Mouse (Mus musculus) intestine, postnatal 0 days (tissue): Measurements from ENCODE around the gene Taf1c. TPM values are rescaled to one million over a fixed set of nuclear protein-coding genes. Genes with fewer than 3 reads are reported as not detected.
A peak's percentile ranks its signal among the peaks of the same experiment; 100 is the strongest.

Experiments
- ATAC-seq: fragments of 200-750 bp; cut with Nextera tagmentation; 2 replicates; pipeline ENCODE4 v1.8.0; 2017; ENCODE audit warnings: mild to moderate bottlenecking, moderate TSS enrichment, moderate library complexity
- H3K27ac ChIP-seq: fragments of 300-500 bp; sonication (generic); 2 replicates; pipeline ENCODE4 v1.5.1; 2014; ENCODE audit warnings: mild to moderate bottlenecking, low read depth, low read length, moderate library complexity
- H3K27me3 ChIP-seq: fragments of 300-500 bp; sonication (generic); replicated peaks from 2 replicates; pipeline ENCODE4 v1.6.1; 2014; ENCODE audit warnings: low read length, mixed read lengths; ENCODE audit not compliant: control insufficient read depth, insufficient read depth
- H3K36me3 ChIP-seq: fragments of 300-500 bp; sonication (generic); 2 replicates; pipeline ENCODE4 v1.6.1; 2014; ENCODE audit warnings: mild to moderate bottlenecking, moderate library complexity; ENCODE audit not compliant: control insufficient read depth, insufficient read depth
- H3K4me1 ChIP-seq: fragments of 300-500 bp; sonication (generic); replicated peaks from 2 replicates; pipeline ENCODE4 v1.6.1; 2014; ENCODE audit warnings: antibody characterized with exemption, low read length, mixed read lengths; ENCODE audit not compliant: control insufficient read depth, insufficient read depth
- H3K4me2 ChIP-seq: fragments of 300-500 bp; sonication (generic); replicated peaks from 2 replicates; pipeline ENCODE4 v1.6.1; 2014; ENCODE audit warnings: low read depth, mild to moderate bottlenecking, moderate library complexity
- H3K4me3 ChIP-seq: fragments of 300-500 bp; sonication (generic); 2 replicates; pipeline ENCODE4 v1.5.1; 2014; ENCODE audit warnings: low read depth, low read length
- H3K9ac ChIP-seq: fragments of 300-500 bp; sonication (generic); 2 replicates; pipeline ENCODE4 v1.6.1; 2014; ENCODE audit warnings: mild to moderate bottlenecking, low read depth, low read length
- H3K9me3 ChIP-seq: fragments of 300-500 bp; sonication (generic); 2 replicates; pipeline ENCODE4 v1.6.1; 2016; ENCODE audit warnings: mixed run types; ENCODE audit not compliant: control insufficient read depth
- CTCF ChIP-seq: sonication (generic); IDR thresholded peaks from 2 replicates; pipeline ENCODE4 v1.5.1; 2016; ENCODE audit warnings: low read depth, mild to moderate bottlenecking, control low read depth, antibody characterized with exemption, moderate library complexity
- WGBS: fragments of 180-500 bp; shearing (Covaris S2); extraction: QIAGEN DNeasy Blood & Tissue Kit; methylation state at CpG from one replicate; pipeline ENCODE4 v1.1.7; 2014; 5-methylcytosine and 5-hydroxymethylcytosine counted together
- polyA plus RNA-seq: library from polyadenylated mRNA; unstranded; fragments of >200 nt; fragmentation: Nextera tagmentation; extraction: Ambion mirVana; gene quantifications from 2 replicates; pipeline ENCODE4 v1.2.1, GENCODE M21; 2015

The Taf1c gene
- polyA plus RNA-seq, 1 experiment from 2014 or later = 5.0 TPM

DNA sequence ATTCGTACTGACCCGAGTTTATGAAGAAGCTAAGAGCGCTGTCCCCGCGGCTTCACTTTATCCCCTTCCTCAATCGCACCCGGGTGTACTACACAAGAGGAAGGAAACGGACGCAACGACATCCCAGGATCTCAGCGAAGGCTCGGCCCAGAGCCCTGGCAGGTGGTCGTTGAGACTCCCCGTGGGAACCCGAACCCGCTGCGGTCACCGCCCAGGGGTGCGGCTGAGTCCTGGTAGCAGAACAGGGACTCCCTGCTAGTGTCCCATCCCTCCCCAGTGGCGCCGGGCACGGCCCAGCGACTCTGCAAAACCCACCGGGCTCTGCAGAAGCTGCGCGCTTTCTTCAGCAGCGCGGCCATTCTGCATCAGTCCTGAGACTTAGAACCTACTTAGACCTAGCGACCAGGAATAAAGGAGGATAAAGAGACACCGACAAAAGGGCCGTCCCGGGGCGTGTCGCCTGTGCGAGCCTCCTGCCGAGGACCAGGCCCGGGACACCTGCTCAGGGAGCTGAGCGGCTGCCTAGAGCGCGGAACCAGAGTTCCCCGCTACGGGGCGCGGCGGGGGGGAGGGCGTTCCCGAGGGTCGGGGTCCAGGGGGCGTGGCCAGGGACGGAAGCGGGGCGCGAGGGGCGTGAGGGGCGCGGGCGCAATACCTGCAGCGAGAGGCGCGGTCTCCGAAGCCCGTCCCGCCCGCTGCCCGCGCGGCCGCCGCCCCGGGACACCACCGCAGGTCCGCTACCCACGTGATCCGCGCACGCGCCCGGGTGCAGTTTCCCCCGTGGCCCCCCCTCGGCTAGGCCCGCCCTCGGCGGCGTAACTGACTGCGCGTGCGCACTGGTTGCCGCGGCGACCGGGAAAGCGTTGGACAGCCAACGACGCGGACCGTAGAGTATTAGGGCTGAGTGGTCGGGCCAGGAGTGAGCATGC lies 30.3 kb downstream of the Taf1c start, which contains the start of the genes Hsdl1 and Dnaaf1:
Gene Hsdl1, minus strand, starts transcription at position 747 of the 929 bp plus-strand sequence.
Gene Dnaaf1, plus strand, starts transcription at position 799 of the 929 bp plus-strand sequence.
- 0 out of 2 replicates have a peak, but pooled peaks cover 10% of the 10 kb centered on the region for H3K4me1 ChIP-seq
- TF ChIP-seq CTCF = peak; percentile 61
- no peaks in the 10 kb centered on the region for H3K27me3 ChIP-seq
- peak within 1 kb of the TSS; percentile 64 for H3K9ac ChIP-seq
- H3K4me3 ChIP-seq = peak within 1 kb of the TSS; percentile 75
- H3K9me3 ChIP-seq = no peaks in the 10 kb centered on the region
- no peaks in the 10 kb centered on the region for H3K36me3 ChIP-seq
- peak; percentile 85 for ATAC-seq
- WGBS = under 1% methylated on average over 86 of the region's 97 CpGs
- H3K4me2 ChIP-seq = peak within 1 kb of the TSS; percentile 99
- peak within 1 kb of the TSS; percentile 88 for H3K27ac ChIP-seq

GRCm38 (mm10) chr8:119572411-119572810 lies 32.6 kb downstream of the Taf1c start:
- H3K4me1 ChIP-seq = 0 out of 2 replicates have a peak, but pooled peaks cover 9% of the 10 kb centered on the region
- H3K9me3 ChIP-seq = no peaks in the 10 kb centered on the region
- WGBS = 35% methylated on average over 4 of the region's 4 CpGs
- peak overlapping the region; percentile 3; the same call in 1 of the 2 replicates for H3K4me2 ChIP-seq
- H3K27ac ChIP-seq = no peak overlapping the region
- no peak overlapping the region for H3K9ac ChIP-seq
- no peak overlapping the region for H3K4me3 ChIP-seq
- peak; percentile 32 for TF ChIP-seq CTCF
- no peaks in the 10 kb centered on the region for H3K27me3 ChIP-seq
- peaks cover 4% of the 10 kb centered on the region; the same call in 1 of the 2 replicates for H3K36me3 ChIP-seq
- ATAC-seq = no peak

- Histone ChIP-seq H3K27me3 (no peaks in the 10 kb centered on the region), H3K36me3 (peaks cover 11% of the 10 kb centered on the region), H3K9ac (no peak overlapping the region), H3K4me3 (no peak overlapping the region), H3K4me1 (0 out of 2 replicates have a peak, but pooled peaks cover 9% of the 10 kb centered on the region), H3K27ac (no peak overlapping the region), H3K9me3 (no peaks in the 10 kb centered on the region), H3K4me2 (no peak overlapping the region)
- TF ChIP-seq CTCF = no peak
- WGBS = 90% methylated on average over 6 of the region's 6 CpGs
- ATAC-seq = no peak
Observed at GRCm38 (mm10) chr8:119571135-119571534, 33.9 kb downstream of the Taf1c start.

- no peak for ATAC-seq
- Histone ChIP-seq H3K36me3 (peaks cover 23% of the 10 kb centered on the region), H3K9ac (no peak overlapping the region), H3K4me3 (no peak overlapping the region), H3K27ac (no peak overlapping the region), H3K4me1 (0 out of 2 replicates have a peak, but pooled peaks cover 5% of the 10 kb centered on the region), H3K4me2 (no peak overlapping the region), H3K27me3 (no peaks in the 10 kb centered on the region), H3K9me3 (no peaks in the 10 kb centered on the region)
- WGBS = 53% methylated on average over 4 of the region's 4 CpGs
- no peak for TF ChIP-seq CTCF
Observed at GRCm38 (mm10) chr8:119569881-119570280, 35.1 kb downstream of the Taf1c start.

- peak overlapping the region; percentile 3; the same call in 1 of the 2 replicates for H3K9ac ChIP-seq
- peaks cover 30% of the 10 kb centered on the region for H3K36me3 ChIP-seq
- no peak for TF ChIP-seq CTCF
- no peak overlapping the region for H3K4me2 ChIP-seq
- H3K4me1 ChIP-seq = 0 out of 2 replicates have a peak, but pooled peaks cover 4% of the 10 kb centered on the region
- H3K27ac ChIP-seq = no peak overlapping the region
- ATAC-seq = no peak
- H3K4me3 ChIP-seq = no peak overlapping the region
- H3K9me3 ChIP-seq = no peaks in the 10 kb centered on the region
- 72% methylated on average over 7 of the region's 7 CpGs for WGBS
- no peaks in the 10 kb centered on the region for H3K27me3 ChIP-seq
Observed at GRCm38 (mm10) chr8:119568951-119569350, 36.1 kb downstream of the Taf1c start.

DNA sequence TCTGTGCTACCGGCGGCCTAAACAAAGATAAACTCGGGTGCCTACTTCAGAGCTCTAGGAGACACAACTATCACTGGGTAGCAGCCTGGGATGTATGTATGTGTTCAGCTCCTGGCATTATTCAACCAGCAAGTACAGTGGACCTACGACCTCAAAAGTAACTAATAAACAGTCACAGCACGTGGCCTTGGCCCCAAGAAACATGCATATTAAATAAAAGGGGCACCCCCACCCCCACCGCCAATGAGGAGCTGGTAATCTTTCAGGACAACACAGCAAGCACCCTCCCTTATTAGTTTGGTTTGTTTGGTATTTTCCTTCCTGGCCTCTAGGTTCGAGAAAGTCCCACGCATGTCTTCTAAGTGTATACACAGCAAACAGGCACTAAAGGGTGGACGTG lies 36.8 kb downstream of the Taf1c start:
- ATAC-seq = no peak
- H3K4me3 ChIP-seq = no peak overlapping the region
- no peak overlapping the region; the same call in 1 of the 2 replicates for H3K9ac ChIP-seq
- H3K9me3 ChIP-seq = no peaks in the 10 kb centered on the region
- no peaks in the 10 kb centered on the region for H3K4me1 ChIP-seq
- no peak for TF ChIP-seq CTCF
- H3K27ac ChIP-seq = no peak overlapping the region
- 82% methylated on average over 9 of the region's 9 CpGs for WGBS
- no peaks in the 10 kb centered on the region for H3K27me3 ChIP-seq
- peaks cover 37% of the 10 kb centered on the region for H3K36me3 ChIP-seq
- no peak overlapping the region for H3K4me2 ChIP-seq
